Mouse (Mus musculus): Measurements from ENCODE around the gene Cln5. TPM values are rescaled to one million over a fixed set of nuclear protein-coding genes. Genes with fewer than 3 reads are reported as not detected.

The Cln5 gene
- polyA plus RNA-seq, 1 experiment from 2014 or later = 30.1 TPM

DNA sequence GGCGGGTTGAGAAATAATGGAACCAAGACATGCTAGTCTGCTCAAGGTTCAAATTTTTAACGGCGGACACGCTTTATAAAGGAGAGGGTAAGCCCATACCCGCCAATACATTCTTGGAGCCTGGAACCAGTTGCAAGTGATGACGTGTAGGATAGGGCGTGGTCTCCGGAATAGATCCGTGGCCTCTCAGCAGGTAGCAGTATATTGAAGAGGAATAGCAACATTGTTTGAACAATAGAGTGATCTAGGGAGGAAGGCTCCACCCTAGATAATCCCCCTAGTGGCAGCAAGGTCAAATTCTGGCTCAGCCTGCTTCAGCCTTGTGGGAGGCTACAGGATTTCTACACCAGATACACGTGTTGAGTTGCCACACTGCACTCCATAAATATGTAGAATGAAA, 10.5 kb upstream of the Cln5 start:
- no peak overlapping the region for H3K4me3 ChIP-seq
- 85% methylated on average over 10 of the region's 10 CpGs for WGBS
- no peak overlapping the region for H3K9ac ChIP-seq
- H3K9me3 ChIP-seq = no peaks in the 10 kb centered on the region
- no peak overlapping the region for H3K4me2 ChIP-seq (replicated peaks)
- H3K36me3 ChIP-seq = no peaks in the 10 kb centered on the region
- H3K27ac ChIP-seq = no peak overlapping the region
- H3K4me1 ChIP-seq = no peaks in the 10 kb centered on the region
- no peaks in the 10 kb centered on the region for H3K27me3 ChIP-seq
- ATAC-seq (ENCODE audit: insufficient number of reproducible peaks, insufficient read depth, low FRiP score, low TSS enrichment) = no peak

DNA sequence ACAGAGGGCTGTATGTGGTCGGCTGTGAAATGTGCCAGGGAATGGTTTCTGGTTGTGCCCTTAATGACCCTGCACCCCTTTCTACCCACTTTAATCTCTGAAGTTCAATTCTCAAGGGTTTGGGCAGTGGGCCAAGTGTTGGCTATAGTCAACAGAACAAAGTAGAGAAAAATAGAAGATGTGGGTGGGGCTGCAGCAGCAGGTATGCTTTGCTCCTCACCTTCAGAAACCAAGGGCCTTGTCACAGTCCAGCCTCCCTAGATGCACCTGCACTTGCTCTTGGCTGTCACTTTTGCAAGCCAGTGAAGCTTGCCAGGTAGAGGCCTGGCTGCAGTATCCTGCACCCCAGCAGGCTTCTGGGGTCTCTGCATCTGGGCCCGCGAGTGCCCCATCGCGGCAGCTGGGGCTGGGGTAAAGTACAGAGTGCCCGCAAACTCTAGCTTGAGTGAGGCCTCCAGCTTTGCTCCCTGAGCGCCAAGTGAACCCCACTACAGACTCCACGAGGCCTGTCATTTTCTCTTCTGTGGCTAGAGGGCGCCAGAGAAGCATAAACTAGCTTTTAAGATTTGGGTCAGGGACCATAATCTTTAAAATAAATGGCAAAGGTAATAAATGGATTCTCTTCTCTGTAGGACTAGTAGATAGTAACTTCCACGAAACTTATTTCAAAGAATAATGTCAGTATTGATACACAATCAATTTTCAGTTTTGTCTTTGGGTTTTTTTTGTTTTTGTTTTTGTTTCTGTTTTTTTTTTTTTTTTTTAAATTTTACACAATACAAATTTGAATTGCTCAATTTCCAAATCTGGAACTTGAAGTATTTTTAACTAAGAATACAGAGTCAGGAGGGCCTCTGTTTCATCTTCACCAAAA, 4.5 kb upstream of the Cln5 start:
- ATAC-seq (ENCODE audit: insufficient number of reproducible peaks, insufficient read depth, low FRiP score, low TSS enrichment) = no peak
- H3K4me3 ChIP-seq = no peak overlapping the region
- H3K36me3 ChIP-seq = no peaks in the 10 kb centered on the region
- H3K9ac ChIP-seq = no peak overlapping the region
- no peaks in the 10 kb centered on the region for H3K27me3 ChIP-seq
- no peak overlapping the region for H3K27ac ChIP-seq
- 15% methylated on average over 10 of the region's 10 CpGs for WGBS
- H3K4me2 ChIP-seq (replicated peaks) = no peak overlapping the region
- peaks cover 5% of the 10 kb centered on the region; the same call in 1 of the 2 replicates for H3K4me1 ChIP-seq
- H3K9me3 ChIP-seq = no peaks in the 10 kb centered on the region

GRCm38 (mm10) chr14:103069465-103069863, 552 bp upstream of the Cln5 start:
- H3K4me1 ChIP-seq = peaks cover 10% of the 10 kb centered on the region; the same call in 1 of the 2 replicates
- H3K9me3 ChIP-seq = no peaks in the 10 kb centered on the region
- peak overlapping the region; percentile 81 for H3K27ac ChIP-seq
- H3K36me3 ChIP-seq = peaks cover 10% of the 10 kb centered on the region; the same call in 1 of the 2 replicates
- peak overlapping the region; percentile 91 for H3K4me2 ChIP-seq (replicated peaks)
- H3K4me3 ChIP-seq = peak overlapping the region; percentile 64
- WGBS = 12% methylated on average over 12 of the region's 12 CpGs
- H3K27me3 ChIP-seq = no peaks in the 10 kb centered on the region
- peak overlapping the region; percentile 79; the same call in 1 of the 2 replicates for H3K9ac ChIP-seq
- no peak for ATAC-seq (ENCODE audit: insufficient number of reproducible peaks, insufficient read depth, low FRiP score, low TSS enrichment)

DNA sequence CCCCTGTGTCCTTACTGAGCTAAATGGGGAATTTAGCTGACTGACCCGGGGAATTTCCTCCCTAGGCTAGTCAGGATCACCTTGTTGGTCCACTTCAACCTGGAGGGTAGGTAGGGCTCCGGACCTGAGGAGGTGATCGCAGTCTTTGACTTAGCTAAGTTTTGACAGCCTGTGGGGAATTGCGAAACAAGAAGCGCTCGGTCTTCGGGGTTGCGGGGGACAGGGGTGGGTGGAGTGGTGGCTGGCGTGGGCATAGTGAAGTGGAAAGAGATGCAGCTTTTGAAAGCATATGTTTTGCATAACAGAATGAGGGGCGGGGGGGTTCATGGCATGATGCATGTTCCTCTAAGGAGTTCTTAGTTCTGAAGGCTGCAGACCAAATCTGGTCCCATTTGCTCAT, 774 bp downstream of the Cln5 start:
- H3K4me3 ChIP-seq = peak overlapping the region; percentile 64
- H3K4me2 ChIP-seq (replicated peaks) = peak overlapping the region; percentile 91
- 5% methylated on average over 10 of the region's 10 CpGs for WGBS
- peak overlapping the region; percentile 79 for H3K9ac ChIP-seq
- no peaks in the 10 kb centered on the region for H3K9me3 ChIP-seq
- ATAC-seq (ENCODE audit: insufficient number of reproducible peaks, insufficient read depth, low FRiP score, low TSS enrichment) = no peak
- no peaks in the 10 kb centered on the region for H3K27me3 ChIP-seq
- H3K27ac ChIP-seq = peak overlapping the region; percentile 17; the same call in 1 of the 2 replicates
- H3K36me3 ChIP-seq = peaks cover 20% of the 10 kb centered on the region
- H3K4me1 ChIP-seq = peaks cover 10% of the 10 kb centered on the region; the same call in 1 of the 2 replicates

GRCm38 (mm10) chr14:103071471-103071870, 1.5 kb downstream of the Cln5 start:
- Histone ChIP-seq H3K9ac (no peak overlapping the region), H3K36me3 (peaks cover 20% of the 10 kb centered on the region), H3K4me3 (no peak overlapping the region), H3K9me3 (no peaks in the 10 kb centered on the region), H3K27ac (no peak overlapping the region), H3K4me1 (peaks cover 10% of the 10 kb centered on the region; the same call in 1 of the 2 replicates), H3K4me2 (replicated peaks) (no peak overlapping the region), H3K27me3 (no peaks in the 10 kb centered on the region)
- WGBS = 92% methylated on average over 12 of the region's 12 CpGs
- no peak for ATAC-seq (ENCODE audit: insufficient number of reproducible peaks, insufficient read depth, low FRiP score, low TSS enrichment)

- WGBS = 87% methylated on average over 4 of the region's 4 CpGs
- peaks cover 30% of the 10 kb centered on the region for H3K36me3 ChIP-seq
- no peak for ATAC-seq (ENCODE audit: insufficient number of reproducible peaks, insufficient read depth, low FRiP score, low TSS enrichment)
Observed at GRCm38 (mm10) chr14:103072731-103073130, 2.7 kb downstream of the Cln5 start.

DNA sequence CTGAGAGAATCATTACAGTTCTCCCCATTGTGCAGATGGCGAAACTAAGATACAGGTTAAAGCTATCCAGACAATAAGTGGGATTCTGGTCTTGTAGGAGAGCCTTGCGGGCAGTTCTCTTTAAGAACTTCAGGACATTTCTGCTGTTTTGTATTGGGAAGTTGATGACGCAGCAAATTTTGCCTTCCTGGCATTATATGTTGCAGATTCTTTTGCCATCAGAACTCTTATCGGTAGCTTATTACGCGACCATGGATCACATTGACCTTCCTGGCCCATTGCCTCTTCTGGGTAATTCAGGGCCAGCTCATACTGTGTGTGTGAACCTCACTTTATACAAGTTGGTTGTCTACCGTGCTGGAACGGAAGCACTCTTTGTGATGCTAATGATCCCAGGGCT, 3.8 kb downstream of the Cln5 start:
- H3K36me3 ChIP-seq = peaks cover 39% of the 10 kb centered on the region
- H3K4me3 ChIP-seq = no peak overlapping the region
- no peak overlapping the region for H3K4me2 ChIP-seq (replicated peaks)
- H3K27me3 ChIP-seq = no peaks in the 10 kb centered on the region
- H3K27ac ChIP-seq = no peak overlapping the region
- ATAC-seq (ENCODE audit: insufficient number of reproducible peaks, insufficient read depth, low FRiP score, low TSS enrichment) = no peak
- H3K9me3 ChIP-seq = no peaks in the 10 kb centered on the region
- H3K4me1 ChIP-seq = peaks cover 10% of the 10 kb centered on the region; the same call in 1 of the 2 replicates
- WGBS = 95% methylated on average over 8 of the region's 8 CpGs
- H3K9ac ChIP-seq = no peak overlapping the region

More at GRCm38 (mm10) chr14:103072731-103073130, 2.7 kb downstream of the Cln5 start:
- Histone ChIP-seq H3K27ac (no peak overlapping the region), H3K27me3 (no peaks in the 10 kb centered on the region), H3K9me3 (no peaks in the 10 kb centered on the region), H3K4me1 (peaks cover 10% of the 10 kb centered on the region; the same call in 1 of the 2 replicates), H3K4me2 (replicated peaks) (no peak overlapping the region), H3K9ac (no peak overlapping the region), H3K4me3 (no peak overlapping the region)

GRCm38 (mm10) chr14:103075166-103075565, 5.2 kb downstream of the Cln5 start:
- no peak for ATAC-seq (ENCODE audit: insufficient number of reproducible peaks, insufficient read depth, low FRiP score, low TSS enrichment)
- Histone ChIP-seq H3K27ac (no peak overlapping the region), H3K36me3 (peaks cover 47% of the 10 kb centered on the region), H3K27me3 (no peaks in the 10 kb centered on the region), H3K4me1 (peaks cover 5% of the 10 kb centered on the region; the same call in 1 of the 2 replicates), H3K4me2 (replicated peaks) (no peak overlapping the region), H3K9me3 (no peaks in the 10 kb centered on the region), H3K9ac (no peak overlapping the region), H3K4me3 (no peak overlapping the region)
- WGBS = 85% methylated on average over 7 of the region's 7 CpGs

DNA sequence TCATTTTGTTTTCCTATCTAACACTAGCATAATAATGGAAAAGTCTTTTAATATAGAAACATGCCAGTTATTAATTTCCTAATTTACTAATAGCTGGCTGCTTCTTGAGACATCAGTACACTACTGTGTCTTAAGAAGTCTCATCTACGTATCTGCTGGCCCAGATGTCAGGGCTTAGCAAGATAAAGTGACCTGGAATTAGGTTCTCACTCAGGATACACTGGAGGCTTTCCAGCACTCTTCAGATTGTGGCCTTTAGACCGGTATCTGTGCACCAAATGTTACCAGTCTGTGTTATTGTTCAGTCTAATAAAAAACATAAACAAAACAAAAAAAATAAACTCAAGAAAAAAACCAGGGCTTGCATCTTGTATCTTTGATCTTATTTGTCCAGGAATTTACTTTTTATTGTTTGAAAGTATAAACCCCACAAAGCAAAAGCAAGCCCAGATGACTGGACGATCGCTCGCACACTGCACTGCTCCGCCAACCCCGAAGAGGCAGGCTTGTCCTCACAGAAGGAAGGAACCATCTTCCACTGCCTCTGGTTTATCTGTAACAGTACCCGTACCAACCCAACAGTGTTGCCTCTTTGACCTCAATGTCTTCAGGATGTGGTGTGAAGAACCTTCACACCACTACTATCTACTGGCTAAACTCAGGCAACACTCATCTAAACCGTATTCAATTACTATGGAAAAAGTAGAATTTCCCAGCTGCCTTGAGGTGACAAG, 7.4 kb downstream of the Cln5 start:
- Histone ChIP-seq H3K4me2 (replicated peaks) (no peak overlapping the region), H3K4me3 (no peak overlapping the region), H3K9me3 (no peaks in the 10 kb centered on the region), H3K27me3 (no peaks in the 10 kb centered on the region), H3K9ac (no peak overlapping the region), H3K27ac (no peak overlapping the region), H3K36me3 (peaks cover 47% of the 10 kb centered on the region), H3K4me1 (no peaks in the 10 kb centered on the region)
- 92% methylated on average over 9 of the region's 9 CpGs for WGBS
- ATAC-seq (ENCODE audit: insufficient number of reproducible peaks, insufficient read depth, low FRiP score, low TSS enrichment) = no peak

DNA sequence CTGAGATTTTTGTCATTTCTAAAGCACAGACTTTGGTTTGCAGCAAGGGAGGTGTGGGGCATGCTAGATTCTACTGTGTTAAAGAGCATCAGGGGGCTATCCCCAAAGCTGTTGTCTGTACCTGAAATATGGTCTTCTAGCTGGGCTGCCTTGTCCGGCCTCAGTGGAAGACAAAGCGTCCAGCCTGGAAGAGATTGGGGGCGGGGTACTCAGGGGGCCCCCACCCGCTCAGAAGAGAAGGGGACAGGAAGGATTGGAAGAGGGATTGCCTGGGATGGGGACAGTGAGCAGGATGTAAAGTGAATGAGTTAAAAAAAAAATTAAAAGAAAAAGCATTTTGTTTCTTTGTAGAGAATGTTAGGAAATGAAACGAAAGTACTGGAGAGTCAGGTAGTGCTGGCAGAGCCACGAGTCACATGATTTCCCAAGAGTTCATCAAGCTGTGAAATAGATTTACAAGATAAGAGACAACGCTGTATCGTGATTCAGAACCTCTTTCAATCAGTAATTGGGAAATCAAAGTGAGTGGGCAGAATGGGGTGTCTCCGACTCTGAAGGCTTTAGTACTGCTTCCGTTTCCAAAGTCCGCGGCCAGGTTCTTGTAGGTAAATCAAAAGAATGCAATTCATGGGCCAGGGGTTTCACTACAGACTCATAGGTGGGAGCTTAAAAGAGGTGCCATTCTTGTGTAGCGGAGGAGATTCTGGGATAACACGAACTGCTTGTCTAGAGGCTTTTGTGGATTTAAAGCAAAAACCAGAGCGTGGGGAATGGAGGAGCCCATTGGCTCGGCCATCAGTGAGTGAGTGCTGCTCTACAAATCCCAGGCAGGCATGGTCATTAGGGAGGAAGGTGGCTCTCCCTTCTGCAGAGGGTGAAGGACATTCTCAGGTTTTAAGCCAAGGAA, 8.2 kb downstream of the Cln5 start:
- H3K4me3 ChIP-seq = no peak overlapping the region
- no peaks in the 10 kb centered on the region for H3K4me1 ChIP-seq
- H3K27me3 ChIP-seq = no peaks in the 10 kb centered on the region
- no peak overlapping the region for H3K4me2 ChIP-seq (replicated peaks)
- 90% methylated on average over 16 of the region's 16 CpGs for WGBS
- no peak overlapping the region for H3K9ac ChIP-seq
- 0 out of 2 replicates have a peak, but pooled peaks have one; percentile 28 for ATAC-seq (ENCODE audit: insufficient number of reproducible peaks, insufficient read depth, low FRiP score, low TSS enrichment)
- H3K36me3 ChIP-seq = peaks cover 47% of the 10 kb centered on the region
- no peak overlapping the region for H3K27ac ChIP-seq
- H3K9me3 ChIP-seq = no peaks in the 10 kb centered on the region
